Mouse (Mus musculus) lung, adult 18-20 months (tissue): ENCODE measurements at regions not wholly inside any gene's neighbourhood (a gene's known extent, or its start where the extent isn't known, plus 50 kb on each side); places are given as distances from the start of the nearest gene placed in this dataset.
"Not testable (repeated sequence)": the region's sequence is repeated elsewhere in the genome, so short reads cannot be mapped to it uniquely, and the experiment has no call there.

ENCODE experiments used
- DNase-seq, 2 experiments: peaks; one replicate each; pipeline ENCODE4 v3.0.0; 2022; ENCODE audit warnings: mixed read lengths in 2 of 2

DNA sequence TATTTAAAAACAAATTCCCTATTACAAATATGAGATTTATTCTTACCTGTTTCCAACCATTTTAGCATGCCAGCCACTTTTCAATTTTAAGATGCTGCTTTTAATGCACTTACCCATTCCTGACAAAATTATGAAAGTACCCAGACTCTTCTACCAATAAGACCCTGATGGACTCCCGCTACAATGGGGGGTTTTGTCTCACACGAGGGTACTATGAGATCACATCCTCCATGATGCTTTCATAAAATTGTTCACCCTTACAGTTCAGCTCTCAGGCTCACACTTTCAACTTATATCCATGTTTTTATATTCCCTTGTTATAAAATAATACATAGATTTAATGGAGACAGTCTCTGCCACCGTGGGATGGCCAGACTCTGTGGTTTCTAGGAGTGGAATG is 68.1 kb upstream of the Adamts18 start:
- no peak for DNase-seq

DNA sequence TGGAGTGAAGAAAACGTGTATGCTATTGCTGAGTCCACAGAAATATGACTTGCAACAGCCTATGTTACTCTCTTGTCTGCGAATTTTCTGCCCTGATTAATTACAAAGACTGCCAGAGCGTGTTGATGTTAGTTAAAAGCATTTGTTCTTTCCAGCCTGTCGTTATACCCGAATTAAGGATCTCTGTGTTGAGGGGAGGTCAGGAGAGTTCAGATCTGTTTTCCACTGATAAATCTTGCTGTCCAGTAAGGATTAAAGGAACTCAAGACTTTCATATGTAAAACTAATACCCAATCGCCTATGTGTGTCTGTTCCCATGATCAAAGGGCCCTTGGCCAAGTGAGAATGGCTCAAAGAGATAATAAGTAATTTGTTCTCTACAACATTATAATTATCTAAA is 68.7 kb upstream of the Adamts18 start:
- DNase-seq: no peak

DNA sequence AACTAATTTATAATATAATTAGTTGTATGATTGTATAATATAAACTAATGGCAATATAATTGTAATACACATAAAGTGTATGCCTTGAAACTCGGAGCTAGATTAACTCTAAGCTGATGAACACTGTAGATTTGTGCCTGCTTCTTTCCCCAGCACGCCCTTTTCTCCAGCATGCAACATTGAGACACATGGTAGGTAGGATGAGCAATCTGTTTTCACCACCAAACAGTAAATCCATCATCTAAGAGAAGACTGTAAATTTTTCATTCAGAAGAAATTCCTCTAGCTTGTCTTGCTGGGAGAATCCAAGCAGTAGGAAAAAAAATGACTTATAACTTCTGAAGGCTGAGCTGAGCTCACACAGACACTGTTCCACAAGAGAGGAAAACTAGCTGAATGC is 71.8 kb upstream of the Adamts18 start:
- DNase-seq: no peak

DNA sequence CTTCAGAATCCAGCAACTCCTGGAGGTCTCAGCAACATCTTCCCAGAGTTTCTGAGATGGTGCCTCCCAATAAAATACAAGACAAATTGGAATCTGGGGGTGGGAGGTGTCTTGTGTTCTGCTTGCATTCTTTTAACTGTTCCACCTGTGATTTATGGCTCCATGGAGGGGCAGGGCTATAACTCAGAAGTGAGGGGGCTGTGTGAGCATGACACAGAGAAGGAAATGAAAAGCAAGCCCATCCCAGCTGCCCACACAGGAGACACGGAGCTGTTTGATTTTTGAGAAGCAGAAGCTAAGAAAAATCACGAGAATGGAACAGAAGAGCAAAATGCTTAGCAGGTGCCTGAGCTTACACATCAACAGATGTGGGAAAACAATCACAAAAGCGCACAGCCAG is 74.8 kb upstream of the Adamts18 start:
- DNase-seq: no peak

DNA sequence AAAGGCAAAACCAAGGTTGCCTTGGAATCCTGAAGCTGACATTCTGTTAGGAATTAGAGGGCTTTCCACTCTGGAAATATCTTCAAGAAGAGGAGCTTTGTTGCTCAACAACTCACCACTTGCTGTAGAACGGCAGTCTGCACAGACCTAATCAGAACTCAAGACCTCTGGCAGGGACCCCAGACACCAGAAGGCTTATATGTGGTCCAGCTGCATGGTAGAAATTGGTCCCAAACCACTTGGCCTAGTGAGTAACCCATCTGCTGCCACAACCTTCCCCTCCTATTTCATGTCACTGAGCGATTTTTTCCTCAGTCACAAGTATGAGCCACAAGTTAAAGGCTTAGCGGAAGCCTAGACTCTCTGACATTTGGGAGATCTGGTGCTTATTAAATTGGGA is 105.2 kb upstream of the Adamts18 start:
- DNase-seq: no peak

DNA sequence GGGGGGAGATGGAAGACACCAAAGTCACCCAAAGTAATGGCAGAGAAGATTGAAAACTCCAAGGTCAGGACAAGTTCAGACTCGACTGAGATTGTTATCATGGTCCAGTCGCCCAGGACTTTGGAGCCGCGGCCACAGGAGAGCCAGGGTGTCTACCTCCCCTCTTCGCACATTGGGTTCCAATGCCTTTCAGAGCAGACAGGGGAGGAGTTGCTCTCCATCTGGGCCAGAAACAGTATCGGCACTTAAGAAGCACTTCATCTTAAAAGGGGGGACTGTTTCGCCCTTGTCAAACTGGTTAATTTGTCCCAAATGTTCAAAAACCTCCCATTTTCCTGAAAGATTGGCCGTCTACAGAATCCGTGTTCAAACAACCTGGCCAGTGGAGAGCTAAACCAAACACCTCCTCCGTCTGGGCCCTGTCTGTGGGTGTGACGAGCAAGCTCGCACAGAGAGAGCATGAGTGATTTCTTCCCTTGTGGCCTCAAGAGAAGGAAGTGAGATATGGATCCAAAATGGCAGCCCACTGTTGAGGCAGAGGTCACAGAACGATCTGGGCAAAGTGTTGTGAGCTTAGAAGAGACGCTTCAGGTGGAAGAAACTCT is 108.0 kb upstream of the Adamts18 start:
- no peak for DNase-seq

DNA sequence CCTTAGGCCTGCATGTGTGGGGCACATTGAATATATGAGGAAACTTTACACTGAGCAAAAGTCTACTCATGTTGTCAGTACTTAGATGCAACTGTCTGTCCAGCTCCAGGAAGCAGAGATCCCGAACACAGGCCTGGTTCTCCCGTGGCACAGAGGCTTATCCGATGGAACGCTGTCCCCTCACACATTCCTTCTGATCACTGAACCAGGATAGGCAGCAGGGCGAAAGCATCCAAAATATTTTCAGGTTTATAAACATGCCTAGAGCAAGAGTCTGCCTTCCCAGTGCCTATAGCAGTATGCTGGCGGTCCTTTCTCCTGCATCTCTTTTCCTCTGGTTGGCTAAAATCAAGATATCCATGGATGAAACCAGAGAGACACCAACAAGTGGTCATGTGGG is 109.3 kb upstream of the Adamts18 start:
- DNase-seq: no peak

DNA sequence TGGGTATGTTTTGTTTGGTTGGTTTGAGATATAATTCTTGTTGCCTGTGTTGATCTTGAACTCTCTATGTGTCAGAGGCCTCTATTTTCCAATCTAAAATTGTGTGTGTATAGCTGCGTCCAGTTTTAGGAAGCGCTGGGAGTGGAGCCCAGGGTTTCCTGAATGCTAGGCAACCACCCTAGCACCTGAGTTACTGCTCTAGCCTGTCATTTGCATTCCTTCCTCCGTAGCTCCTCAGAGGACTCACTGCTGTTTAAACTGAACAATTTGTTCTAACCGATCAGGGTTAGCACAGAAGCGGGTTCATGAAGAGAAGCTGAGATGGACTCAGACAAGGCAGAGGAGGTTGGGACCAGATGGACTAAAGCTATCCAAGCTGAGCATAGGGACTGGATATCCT is 127.3 kb upstream of the Adamts18 start:
- no peak for DNase-seq

DNA sequence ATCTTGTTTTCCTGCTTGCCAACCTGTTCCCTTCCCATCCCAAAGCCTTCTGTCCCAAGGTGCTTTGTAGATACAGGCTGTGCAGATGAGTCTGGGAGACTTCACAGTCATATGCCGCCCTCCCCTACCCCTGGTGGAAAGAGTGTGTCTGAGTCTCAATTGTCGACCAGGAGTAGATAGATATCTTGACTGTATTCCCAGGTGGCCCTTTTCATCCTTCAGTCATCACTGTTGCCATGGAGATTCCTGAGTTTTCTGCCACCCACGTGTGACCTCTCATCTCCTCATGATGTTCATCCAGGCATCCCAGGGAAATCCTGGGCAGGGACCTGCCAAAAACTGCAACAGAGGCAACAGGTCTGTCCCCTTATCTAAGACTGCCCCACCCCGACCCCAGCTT is 128.1 kb upstream of the Adamts18 start:
- no peak for DNase-seq

DNA sequence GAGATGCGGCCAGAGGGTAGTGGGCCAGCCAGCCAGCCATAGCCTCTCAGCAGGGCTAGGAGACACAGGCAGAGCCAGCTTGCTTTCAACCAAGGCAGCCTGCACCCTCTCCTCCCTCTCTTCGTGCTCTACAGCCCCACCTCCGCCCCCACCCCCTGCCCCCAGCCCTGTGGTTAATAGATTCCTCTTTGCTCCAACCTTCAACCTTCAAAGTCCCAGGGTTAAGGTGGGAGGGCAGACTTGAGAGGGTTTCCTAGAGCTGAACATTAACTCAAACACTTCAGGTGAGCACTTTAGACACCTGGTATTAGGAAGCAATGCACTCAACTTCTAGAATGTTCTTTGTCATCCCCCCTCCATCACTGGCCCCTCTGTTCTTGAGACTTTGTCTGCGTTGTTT is 128.5 kb upstream of the Adamts18 start:
- DNase-seq: no peak

DNA sequence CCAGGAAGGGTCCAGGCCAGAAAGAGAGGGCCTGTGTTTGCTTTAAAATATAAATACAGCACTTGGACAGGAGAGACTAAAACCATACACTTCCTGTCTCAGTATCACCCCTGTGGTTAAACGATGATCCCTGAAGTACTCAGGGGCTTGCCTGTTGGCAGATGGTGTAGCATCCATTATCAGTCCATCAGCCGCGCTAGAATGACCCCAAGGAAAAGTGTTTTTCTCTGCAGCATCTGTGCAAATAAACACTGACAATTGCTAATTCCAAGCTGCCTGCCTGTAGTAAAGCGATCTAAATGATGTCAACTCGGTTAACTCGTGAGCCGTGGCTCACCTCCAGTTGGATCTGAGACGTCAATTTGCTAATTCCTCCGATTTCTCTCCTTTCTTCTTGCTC is 130.4 kb upstream of the Adamts18 start:
- no peak for DNase-seq

DNA sequence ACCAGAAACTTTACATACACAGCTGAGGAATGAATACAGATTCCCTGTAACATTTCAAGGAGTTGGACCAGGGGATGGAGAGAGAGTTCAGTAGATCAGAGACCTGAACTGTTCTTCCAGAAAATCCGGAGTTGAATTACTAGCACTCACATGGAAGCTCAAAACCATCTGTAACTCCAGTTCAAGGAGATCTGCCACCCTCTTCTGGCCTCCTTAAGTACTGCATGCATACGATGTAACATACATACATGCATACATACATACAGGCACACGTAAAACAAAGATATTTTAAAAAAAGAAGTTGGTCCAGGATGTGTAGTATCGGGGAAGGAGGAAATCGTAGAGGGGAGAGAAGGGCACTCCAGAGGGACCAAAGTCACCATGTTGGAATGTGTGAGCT is 131.3 kb upstream of the Adamts18 start:
- no peak for DNase-seq

DNA sequence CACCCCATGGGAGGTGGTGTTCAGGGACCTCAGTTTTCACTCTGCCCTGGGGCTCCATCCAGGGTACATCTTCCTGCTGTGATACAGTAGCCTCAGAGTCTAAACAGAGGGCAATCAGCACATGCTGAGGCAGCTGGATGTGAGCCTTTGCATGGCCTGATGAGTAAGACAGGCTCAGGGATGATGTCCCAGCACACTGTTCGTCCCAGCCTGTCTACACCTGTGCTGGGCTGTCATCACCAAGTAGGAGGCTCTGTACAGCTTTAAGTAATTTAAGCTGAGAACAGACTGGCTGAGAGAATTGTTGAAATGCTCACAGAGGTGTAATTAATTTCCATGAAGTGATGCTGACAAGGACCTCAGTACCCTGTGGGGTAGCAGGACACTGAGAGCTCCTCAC is 132.8 kb upstream of the Adamts18 start:
- no peak for DNase-seq

DNA sequence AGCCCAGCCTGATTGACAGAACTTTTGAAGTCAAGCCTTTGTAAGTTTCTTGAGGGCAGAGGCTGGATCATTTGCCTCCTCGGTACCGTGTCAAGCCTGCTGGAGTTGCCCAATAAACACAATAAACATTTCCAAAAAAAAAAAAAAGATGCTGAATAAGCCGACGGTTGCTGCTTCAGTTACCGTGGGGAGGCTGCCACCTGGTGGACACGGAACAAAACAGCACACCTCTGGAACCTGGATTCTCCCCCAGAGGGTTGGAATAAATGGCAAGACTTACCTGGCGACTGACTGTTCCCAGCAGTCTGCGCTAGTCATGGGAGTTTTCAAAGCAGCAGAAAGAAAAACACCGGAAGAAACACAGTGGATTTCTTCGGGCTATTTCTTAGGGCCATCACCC is 136.3 kb upstream of the Adamts18 start:
- DNase-seq: peak; percentile 49 to 58

DNA sequence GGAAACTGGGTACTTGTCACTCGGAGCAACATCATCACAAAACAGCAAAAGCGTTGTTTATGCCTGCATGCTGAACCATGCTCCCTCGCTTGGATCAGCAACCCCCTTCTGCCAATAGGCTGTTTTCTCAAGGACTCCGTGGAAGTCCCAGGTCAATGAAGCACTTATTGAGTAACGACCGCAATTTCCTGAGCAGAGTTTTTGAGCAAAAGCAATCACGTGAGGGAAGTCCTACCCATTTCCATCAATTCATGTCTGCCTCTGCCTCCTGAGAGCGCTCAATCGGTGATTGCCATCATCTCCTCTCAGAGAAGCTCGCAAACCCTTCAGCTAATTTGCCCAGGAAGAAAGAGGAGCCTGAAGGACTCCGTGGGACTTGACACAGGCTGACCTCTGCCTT is 136.9 kb upstream of the Adamts18 start:
- peak; percentile 7 to 14 for DNase-seq

DNA sequence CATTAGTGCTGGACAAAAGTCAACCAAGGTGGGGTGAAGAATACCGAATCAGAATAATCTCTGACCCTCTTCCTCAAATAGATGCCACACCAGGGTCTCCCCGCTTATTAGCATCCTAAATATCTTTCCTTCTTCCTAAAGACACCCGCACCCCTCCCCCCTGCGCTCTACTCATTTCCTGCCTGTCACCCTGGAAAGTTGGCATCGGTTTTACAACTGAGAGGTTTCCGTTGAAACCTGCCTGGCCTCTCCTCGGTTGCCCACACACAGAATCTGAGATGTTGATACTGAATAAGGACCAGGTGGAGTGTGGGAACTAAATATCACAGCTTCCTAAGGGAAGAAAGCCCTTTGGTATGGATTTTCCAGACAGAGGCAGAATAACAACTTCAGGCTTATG is 137.4 kb upstream of the Adamts18 start:
- DNase-seq: peak in 1 of 2 experiments; percentile 21

DNA sequence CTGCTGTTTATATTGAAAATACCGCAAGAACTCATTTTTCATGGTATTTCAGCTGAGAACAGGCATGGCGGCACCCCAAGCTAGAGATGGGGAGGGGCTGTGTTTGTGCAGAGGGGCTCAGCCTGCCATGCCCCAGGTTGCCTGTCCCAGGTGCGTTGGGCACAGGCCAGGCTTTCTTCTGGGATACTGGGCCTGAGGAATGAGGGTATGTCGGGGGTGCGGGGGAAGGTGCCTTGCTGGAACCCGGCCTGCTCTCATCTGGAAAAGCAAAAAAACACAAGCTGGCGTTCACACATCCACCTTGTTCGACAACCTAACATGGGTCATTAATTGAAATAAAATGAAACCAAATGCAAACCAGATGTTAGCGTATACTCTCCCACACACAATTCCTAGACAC is 142.2 kb upstream of the Adamts18 start:
- DNase-seq: no peak

DNA sequence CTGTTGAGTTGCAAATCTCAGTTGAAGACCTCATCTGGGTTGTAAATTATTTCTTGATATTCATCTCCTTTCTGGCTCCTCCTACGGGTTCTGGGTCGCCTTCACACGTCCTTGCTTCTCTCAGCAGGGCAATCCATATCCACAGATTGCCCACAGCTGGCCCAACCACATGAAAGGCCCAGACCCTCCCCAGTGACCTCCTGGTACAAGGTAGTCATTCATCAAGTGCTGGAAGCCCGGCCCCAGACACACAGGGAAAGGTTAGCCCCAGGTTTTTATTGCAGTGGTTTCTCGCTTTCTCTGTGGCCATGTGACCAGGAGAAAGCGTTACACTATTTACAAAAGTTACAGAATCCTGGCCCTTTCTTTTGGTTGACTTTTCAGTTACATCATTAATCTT is 134.5 kb upstream of the Nudt7 start:
- no peak for DNase-seq

DNA sequence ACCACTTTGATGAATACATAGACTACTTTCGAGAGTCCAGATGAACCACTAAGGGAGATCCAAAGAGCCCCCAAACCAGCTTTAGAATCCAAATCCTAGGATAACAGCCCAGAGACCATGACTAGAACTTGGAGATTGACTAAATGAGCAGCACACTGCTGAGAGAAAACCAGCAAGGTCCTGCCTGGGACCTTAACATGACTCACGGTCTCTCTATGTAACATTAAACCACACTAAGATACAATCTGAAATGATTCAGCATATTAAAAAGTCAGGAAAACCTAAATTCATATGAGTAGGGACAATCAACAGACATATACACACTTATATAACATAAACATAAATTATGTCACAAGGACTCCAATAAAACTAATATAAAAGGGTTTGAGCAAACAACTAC is 131.7 kb upstream of the Nudt7 start:
- DNase-seq: no peak

DNA sequence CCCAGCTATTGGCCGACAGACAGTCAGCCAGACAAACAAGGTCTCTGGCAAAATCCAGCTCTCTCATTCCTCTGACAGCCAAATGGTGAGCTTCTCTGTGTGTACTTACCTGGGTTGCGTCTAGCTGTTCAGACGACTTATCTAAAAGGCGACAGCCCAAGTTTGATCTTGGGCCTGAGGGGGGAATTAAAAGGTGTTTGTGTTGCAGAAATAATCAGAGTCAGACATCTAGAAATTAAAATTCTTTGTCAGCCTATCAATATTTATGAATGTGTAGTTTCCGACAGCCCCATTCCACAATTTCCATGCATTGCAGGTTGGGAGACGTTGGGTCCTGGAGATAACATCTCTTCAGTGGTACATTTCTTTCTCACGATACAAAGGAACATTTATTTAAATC is 128.9 kb upstream of the Nudt7 start:
- DNase-seq: no peak

DNA sequence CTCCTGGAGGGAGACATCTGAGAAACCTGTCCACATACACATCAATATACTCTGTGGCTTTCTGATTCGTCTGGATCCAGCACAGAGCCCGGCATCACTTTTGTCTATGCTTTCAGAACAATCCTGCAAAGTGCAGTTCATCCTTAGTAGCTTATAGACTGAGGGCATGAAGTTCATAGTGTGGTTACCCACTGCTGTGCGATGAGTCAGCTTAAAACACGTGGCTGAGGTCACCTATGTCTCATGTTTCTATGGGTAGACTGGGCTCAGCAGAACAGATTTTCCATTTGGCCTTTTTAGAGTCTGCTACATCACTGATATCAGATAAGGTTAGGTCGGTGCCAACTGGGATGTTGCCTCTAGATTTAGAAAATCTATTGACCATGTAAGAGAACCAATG is 126.8 kb upstream of the Nudt7 start:
- DNase-seq: no peak

DNA sequence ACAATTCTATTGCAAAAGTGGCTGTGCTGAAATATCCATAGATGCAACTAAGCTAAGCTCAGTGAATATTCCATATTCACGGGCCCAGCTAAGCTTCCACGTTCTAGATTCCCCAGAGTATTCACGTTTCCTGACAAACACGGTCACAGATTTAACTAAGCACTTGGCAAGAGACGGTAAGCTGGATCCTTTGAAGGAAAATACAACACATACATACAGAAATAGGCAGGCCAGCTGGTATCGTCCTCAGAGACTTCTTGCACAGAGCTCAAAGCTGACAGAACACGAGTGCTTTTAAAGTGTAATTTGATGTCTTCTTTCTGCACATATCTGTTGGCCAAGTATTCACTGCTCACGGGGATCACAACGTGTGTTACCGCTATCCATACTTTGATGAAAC is 126.3 kb upstream of the Nudt7 start:
- no peak for DNase-seq

DNA sequence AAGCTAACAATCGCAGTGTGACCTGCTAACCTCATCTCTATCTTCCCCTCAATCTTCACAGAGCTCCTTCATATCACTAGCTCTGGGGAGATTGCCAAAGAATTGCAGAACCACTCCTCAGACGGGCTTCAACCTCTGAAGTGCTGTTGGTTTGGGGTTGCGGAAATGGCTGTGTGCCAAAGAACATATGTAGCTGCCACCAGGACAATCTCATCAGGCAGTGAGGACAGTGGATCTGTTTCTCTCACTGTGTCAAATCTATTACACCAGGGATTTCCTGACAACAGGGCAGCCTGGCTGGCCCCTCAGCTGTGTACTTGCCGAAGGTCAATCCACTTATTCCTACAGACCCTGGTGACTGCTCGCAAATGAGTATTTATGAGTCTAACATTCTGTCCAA is 115.0 kb upstream of the Nudt7 start:
- DNase-seq: peak; percentile 32 to 55

DNA sequence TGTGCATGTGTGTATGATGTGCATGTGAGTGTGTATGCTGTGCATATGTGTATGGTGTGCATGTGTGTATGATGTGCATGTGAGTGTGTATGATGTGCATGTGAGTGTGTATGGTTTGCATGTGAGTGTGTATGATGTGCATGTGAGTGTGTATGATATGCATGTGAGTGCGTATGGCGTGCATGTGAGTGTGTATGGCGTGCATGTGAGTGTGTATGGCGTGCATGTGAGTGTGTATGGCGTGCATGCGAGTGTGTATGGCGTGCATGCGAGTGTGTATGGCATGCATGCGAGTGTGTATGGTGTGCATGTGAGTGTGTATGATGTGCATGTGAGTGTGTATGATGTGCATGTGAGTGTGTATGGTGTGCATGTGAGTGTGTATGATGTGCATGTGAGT is 103.2 kb upstream of the Nudt7 start:
- DNase-seq: not testable (repeated sequence)

DNA sequence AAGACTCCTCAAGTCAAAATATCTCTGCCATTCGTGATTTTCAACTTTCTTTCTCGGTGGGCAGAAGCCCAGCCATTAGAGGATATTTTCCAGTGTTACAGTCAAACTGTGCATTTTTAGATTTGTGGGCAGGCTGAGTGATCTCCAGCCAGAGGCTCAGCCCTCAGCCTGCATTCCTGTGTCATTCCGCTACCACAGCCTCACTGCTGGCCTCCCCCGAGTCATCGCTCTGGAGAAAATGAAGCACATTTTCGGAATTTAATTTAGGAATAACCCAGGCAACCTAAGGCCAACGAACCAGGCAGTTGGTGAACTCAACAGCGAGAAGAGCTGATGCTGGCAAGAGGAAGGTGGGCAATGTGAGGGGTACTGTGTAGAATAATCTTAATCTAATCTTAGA is 80.9 kb upstream of the Nudt7 start:
- no peak for DNase-seq

DNA sequence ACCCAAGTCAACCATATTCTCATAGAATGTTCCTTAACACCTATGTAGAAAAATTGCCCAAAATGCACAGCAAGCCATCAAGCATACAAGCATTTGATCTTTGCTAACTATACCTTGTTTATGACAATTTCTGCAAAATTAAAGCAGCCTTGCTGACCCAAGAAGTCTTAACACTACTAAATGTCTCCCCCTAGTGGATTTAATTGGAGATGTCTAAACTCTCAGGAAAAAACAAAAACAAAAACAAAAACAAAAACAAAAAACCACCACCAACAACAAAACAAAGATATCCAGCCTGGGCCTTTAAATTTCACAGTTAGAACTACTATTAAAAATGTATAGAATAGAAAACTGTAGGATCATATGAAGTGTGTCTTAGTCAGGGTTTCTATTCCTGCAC is 69.8 kb upstream of the Nudt7 start:
- no peak for DNase-seq
